Mouse (Mus musculus) hindbrain, embryonic 15.5 days (tissue): ENCODE measurements at regions not wholly inside any gene's neighbourhood (a gene's known extent, or its start where the extent isn't known, plus 50 kb on each side); places are given as distances from the start of the nearest gene placed in this dataset.

Experiments used
- ATAC-seq: fragments of 200-750 bp; cut with Nextera tagmentation; 2 replicates; pipeline ENCODE4 v1.8.0; 2017; ENCODE audit warnings: low read depth, moderate number of reproducible peaks, moderate TSS enrichment; ENCODE audit not compliant: low FRiP score
- H3K27ac ChIP-seq: fragments of 300-500 bp; sonication (generic); replicated peaks from 2 replicates; pipeline ENCODE4 v1.5.1; 2015; ENCODE audit warnings: mild to moderate bottlenecking, inconsistent platforms
- H3K27me3 ChIP-seq: fragments of 300-500 bp; sonication (generic); 2 replicates; pipeline ENCODE4 v1.6.1; 2015; ENCODE audit warnings: control low read depth, inconsistent platforms
- H3K36me3 ChIP-seq: fragments of 300-500 bp; sonication (generic); 2 replicates; pipeline ENCODE4 v1.6.1; 2015; ENCODE audit warnings: control low read depth, inconsistent platforms
- H3K4me1 ChIP-seq: fragments of 300-500 bp; sonication (generic); replicated peaks from 2 replicates; pipeline ENCODE4 v1.6.1; 2015; ENCODE audit warnings: control low read depth, inconsistent platforms
- H3K4me2 ChIP-seq: fragments of 300-500 bp; sonication (generic); 2 replicates; pipeline ENCODE4 v1.6.1; 2015; ENCODE audit warnings: moderate library complexity, mild to moderate bottlenecking, inconsistent platforms
- H3K4me3 ChIP-seq: fragments of 300-500 bp; sonication (generic); 2 replicates; pipeline ENCODE4 v1.5.1; 2015; ENCODE audit warnings: mild to moderate bottlenecking, inconsistent platforms
- H3K9ac ChIP-seq: fragments of 300-500 bp; sonication (generic); 2 replicates; pipeline ENCODE4 v1.6.1; 2015; ENCODE audit warnings: inconsistent platforms
- H3K9me3 ChIP-seq: fragments of 300-500 bp; sonication (generic); 2 replicates; pipeline ENCODE4 v1.6.1; 2016; ENCODE audit warnings: control low read depth, inconsistent platforms
- WGBS: fragments of 180-500 bp; shearing (Covaris S2); methylation state at CpG from one replicate; pipeline ENCODE4 v1.1.7; 2015; 5-methylcytosine and 5-hydroxymethylcytosine counted together

DNA sequence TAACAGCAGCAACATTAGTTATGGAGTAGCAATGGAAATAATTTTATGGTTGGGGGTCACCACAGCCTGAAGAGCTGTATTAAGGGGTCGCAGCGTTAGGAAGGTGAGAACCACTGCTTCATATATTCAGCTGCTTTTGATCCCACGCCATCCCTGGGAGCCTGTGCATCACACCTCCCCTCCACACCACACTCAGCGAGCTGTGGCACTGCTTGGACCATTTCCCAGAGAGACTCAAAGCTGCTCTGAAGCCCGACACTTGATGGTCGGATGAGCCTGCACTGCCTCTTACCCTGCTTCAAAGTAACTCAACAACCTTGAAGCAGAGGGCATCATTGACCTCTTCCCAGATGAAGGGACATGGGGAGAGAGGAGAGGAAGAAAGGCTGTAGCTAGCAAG, 171.3 kb downstream of the Cryba4 start:
- no peak overlapping the region for H3K4me3 ChIP-seq
- WGBS: 75% methylated on average over 6 of the region's 6 CpGs
- H3K9ac ChIP-seq: no peak overlapping the region
- no peaks in the 10 kb centered on the region for H3K36me3 ChIP-seq
- H3K27me3 ChIP-seq: no peaks in the 10 kb centered on the region
- no peak for ATAC-seq
- H3K4me2 ChIP-seq: no peak overlapping the region
- H3K9me3 ChIP-seq: no peaks in the 10 kb centered on the region
- H3K4me1 ChIP-seq: peaks cover 6% of the 10 kb centered on the region
- H3K27ac ChIP-seq: no peak overlapping the region

DNA sequence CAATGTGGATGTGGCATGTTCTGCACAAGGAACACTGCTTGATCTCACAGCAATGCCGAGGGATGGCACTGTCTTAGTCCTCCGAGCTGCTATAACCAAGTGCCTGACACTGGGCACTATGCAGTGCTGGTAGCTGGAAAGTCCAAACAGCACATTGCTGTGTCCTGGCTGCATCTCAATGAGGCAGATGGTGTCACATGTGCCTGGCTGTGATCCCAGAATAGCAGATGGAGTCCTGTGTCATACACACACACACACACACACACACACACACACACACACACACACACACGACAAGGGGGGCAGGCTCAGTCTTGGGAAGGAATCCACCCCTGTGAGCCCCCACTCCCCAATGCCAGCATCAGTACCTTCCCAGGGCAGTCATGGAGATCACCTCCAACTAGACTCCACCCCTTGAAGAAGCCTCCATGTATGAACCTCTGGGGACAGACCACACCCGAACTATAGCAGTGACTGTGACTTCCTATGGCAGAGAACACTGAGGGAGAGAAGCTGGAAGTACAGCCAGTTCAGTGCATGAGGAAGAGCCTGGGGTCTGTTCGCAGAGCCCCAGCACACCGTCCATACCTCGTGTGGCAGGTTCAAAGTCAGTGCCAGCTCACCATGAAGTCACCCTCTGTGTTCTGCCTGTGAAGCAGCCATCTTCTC, 160.3 kb downstream of the Cryba4 start:
- no peaks in the 10 kb centered on the region for H3K9me3 ChIP-seq
- H3K4me1 ChIP-seq: peaks cover 10% of the 10 kb centered on the region
- no peak overlapping the region for H3K27ac ChIP-seq
- no peaks in the 10 kb centered on the region for H3K36me3 ChIP-seq
- no peak overlapping the region for H3K4me2 ChIP-seq
- H3K4me3 ChIP-seq: no peak overlapping the region
- H3K9ac ChIP-seq: no peak overlapping the region
- H3K27me3 ChIP-seq: no peaks in the 10 kb centered on the region
- ATAC-seq: peak; percentile 55; the same call in 1 of the 2 replicates
- WGBS: 66% methylated on average over 7 of the region's 7 CpGs

DNA sequence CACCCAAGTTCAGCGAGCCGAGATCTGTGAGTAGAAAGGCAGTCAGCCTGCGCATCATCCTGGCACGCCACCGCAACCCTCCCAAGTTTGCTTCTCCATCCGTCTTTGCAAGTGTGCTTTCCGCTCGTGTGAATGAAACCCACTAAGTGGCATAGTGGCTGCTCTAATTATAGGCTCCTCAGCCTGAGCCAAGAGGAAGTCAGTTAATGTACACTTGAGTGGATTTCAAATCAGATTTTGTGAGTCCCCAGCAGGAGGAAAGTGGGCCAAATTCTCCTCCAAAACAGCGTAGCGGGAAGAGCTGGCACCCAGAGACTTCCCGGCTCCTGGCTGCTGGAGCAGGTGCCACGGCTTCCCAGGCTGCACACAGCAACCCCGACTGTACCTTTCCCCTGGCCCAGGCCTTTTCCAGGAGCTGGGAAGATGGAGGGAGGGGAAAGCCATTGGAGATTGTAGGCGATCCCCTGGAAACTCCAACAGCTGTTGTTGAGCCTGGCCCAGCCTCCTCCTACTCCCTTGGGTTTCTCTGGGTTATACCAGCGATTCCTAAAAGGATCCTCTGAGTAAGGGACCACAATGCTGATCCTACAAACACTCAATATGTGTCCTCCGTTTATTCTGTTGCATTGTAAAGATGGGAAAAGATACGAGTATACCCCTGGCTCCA, 158.3 kb downstream of the Cryba4 start:
- H3K4me1 ChIP-seq: peaks cover 20% of the 10 kb centered on the region
- ATAC-seq: 0 out of 2 replicates have a peak, but pooled peaks have one; percentile 23
- no peak overlapping the region for H3K9ac ChIP-seq
- H3K27ac ChIP-seq: peak overlapping the region; percentile 54; the same call in 1 of the 2 replicates
- no peak overlapping the region for H3K4me2 ChIP-seq
- no peak overlapping the region for H3K4me3 ChIP-seq
- H3K9me3 ChIP-seq: no peaks in the 10 kb centered on the region
- H3K36me3 ChIP-seq: no peaks in the 10 kb centered on the region
- H3K27me3 ChIP-seq: no peaks in the 10 kb centered on the region
- WGBS: 49% methylated on average over 17 of the region's 17 CpGs

DNA sequence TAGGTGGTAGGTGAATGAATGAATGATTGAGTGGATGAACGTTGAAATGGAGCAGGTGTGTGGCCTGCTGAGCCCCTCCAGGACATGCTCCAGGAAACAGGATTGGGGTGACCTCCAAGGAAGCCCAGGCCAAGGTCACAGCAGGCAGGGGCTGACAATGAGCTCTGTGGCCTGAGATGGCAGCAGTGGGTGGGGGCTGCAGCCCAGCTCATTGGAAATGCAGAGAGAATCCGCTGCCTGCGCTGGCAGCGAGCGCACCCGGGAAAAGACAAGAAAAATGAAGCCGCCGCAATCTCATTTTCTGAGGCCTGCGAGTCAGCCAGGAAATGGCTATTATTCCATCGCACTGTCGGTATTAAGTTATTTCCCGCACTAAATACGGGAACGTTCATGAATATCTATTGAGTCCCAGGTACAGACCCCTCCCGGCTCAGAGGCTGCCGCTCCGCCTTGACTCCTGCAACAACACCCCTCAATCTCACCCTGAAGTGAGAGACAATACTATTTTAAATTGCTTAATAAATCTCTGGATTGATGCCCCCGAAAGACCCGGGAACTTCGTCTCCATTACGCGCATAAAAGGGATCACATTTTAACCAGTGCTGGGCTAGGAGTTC, 153.7 kb downstream of the Cryba4 start:
- H3K4me2 ChIP-seq: peak overlapping the region; percentile 43
- no peak overlapping the region for H3K9ac ChIP-seq

DNA sequence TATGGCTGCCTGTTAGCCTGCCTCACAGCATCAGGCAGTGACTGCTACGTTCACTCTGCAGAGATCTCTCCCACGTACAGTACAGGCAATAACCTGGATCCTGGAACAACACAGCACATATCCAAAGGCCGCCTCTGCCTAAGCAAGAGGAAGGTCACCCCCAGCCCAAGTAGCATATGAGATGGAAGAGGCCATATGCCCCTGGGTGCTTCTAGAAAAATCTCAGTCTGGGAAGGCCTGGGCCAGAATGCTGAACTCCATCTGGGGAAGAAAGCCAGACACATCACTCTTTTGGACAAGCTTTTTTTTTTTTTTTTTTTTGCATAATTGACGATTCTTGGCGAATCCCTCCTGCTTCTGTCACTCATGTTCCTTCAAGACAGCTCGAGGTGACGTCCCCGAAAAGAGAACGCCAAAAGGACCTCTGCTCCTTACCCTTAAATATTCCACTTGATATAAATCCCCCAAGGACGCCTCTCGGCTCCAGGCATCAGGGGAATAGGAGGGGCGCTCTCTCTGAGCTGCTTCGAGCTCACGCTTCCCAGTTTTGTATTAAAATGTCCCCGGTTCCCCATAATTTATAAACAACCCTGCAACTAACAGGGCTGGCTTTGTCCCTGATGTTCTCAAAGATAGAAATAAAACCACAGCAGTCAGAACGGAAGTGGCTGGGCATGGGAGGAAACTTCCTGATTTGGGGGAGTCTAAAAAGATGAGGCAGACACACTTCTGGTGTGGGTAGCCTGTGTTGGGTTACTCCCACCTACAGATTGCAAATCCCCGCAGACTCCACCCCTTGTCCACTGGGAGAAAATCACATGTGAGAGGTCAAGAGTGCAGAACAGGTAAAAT, 150.4 kb downstream of the Cryba4 start:
- H3K36me3 ChIP-seq: no peaks in the 10 kb centered on the region
- no peak overlapping the region for H3K4me2 ChIP-seq
- H3K27ac ChIP-seq: no peak overlapping the region
- no peaks in the 10 kb centered on the region for H3K27me3 ChIP-seq
- H3K4me3 ChIP-seq: no peak overlapping the region
- peaks cover 12% of the 10 kb centered on the region for H3K4me1 ChIP-seq
- 64% methylated on average over 17 of the region's 17 CpGs for WGBS
- H3K9me3 ChIP-seq: no peaks in the 10 kb centered on the region
- ATAC-seq: no peak
- H3K9ac ChIP-seq: no peak overlapping the region

More for the DNA sequence above, 153.7 kb downstream of the Cryba4 start:
- no peaks in the 10 kb centered on the region for H3K36me3 ChIP-seq
- peaks cover 22% of the 10 kb centered on the region for H3K4me1 ChIP-seq
- no peaks in the 10 kb centered on the region for H3K27me3 ChIP-seq
- ATAC-seq: no peak; the same call in 1 of the 2 replicates
- no peak overlapping the region for H3K4me3 ChIP-seq
- WGBS: 19% methylated on average over 22 of the region's 22 CpGs
- peak overlapping the region; percentile 71 for H3K27ac ChIP-seq
- no peaks in the 10 kb centered on the region for H3K9me3 ChIP-seq

DNA sequence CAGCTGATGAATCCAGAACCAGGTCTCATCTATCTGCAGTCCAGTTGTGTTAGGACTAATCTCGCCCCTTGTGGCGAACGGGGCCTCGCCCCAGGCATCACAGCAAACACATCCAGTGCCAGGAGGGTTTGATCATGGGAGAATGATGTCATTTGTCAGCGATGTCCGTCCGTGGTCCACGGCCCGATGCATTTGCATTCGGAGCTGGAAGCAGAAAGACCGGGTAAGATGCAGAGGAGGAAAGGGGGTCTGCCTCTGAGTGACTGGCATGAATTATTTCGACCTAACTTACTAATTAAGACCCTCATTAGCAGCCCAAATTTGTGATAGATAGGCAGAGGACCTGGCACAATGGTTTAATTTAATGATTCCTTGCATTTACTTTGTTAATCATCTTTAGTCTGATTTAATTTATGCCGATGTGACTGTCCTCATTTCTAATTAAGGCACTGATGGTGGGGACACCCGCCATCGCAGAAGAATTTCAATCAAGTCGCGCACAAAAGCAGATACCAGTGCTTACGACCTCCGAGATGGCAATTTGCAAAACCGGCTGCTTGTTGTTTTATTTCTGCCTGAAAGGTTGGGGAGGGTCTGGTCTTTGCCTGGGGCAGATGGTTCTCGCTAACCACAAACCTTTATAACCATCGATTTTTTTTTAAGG, 141.9 kb downstream of the Cryba4 start:
- 0 out of 2 replicates have a peak overlapping the region, but pooled peaks have one; percentile 7 for H3K4me2 ChIP-seq
- H3K4me3 ChIP-seq: no peak overlapping the region
- no peaks in the 10 kb centered on the region for H3K27me3 ChIP-seq
- H3K27ac ChIP-seq: peak overlapping the region; percentile 10; the same call in 1 of the 2 replicates
- H3K4me1 ChIP-seq: peaks cover 8% of the 10 kb centered on the region
- no peaks in the 10 kb centered on the region for H3K36me3 ChIP-seq
- no peak overlapping the region for H3K9ac ChIP-seq
- 23% methylated on average over 22 of the region's 22 CpGs for WGBS
- H3K9me3 ChIP-seq: no peaks in the 10 kb centered on the region
- ATAC-seq: peak; percentile 15; the same call in 1 of the 2 replicates

DNA sequence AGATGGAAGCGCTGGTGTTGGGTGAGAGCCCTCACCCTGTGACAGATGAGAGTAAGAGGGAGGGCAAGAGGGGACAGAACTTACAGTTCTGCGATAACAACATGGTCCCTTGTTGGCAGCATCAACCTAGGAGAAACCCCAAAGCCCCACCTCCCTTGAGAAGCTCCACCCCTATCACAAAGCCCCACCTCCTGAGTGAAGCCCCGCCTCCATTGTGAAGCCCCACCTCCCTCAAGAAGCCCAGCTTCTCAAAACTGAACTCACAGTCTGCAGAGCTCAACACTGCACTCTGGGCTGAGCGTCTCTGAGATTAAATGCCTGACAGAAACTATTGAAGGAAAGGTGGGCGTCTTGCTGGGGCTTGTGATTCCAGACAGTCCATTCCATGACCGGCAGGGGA, 131.6 kb downstream of the Cryba4 start:
- Histone ChIP-seq H3K36me3 (no peaks in the 10 kb centered on the region), H3K4me2 (no peak overlapping the region), H3K4me3 (no peak overlapping the region), H3K9me3 (no peaks in the 10 kb centered on the region), H3K9ac (no peak overlapping the region), H3K27ac (no peak overlapping the region), H3K4me1 (peaks cover 23% of the 10 kb centered on the region), H3K27me3 (0 out of 2 replicates have a peak, but pooled peaks cover 3% of the 10 kb centered on the region)
- 70% methylated on average over 6 of the region's 6 CpGs for WGBS
- 0 out of 2 replicates have a peak, but pooled peaks have one; percentile 19 for ATAC-seq

DNA sequence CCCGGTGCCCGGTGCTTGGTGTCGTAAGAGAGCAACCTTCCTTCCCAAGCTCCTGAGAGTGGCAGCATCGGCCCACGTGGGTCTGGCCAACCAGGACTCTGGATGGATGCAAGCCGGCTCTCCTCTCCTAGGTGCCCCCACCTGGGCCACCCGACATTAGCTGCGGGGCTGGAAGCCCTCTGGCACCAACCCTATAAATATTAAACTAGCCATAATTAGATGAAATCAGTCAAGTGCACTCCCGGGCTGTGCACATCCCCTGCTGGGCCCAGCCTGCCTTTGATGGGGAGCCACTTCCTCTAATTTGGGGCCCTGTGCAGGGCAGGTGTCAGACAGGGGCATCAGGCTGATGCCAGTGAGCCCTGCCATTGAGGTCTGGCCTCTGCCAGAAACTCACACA, 130.8 kb downstream of the Cryba4 start:
- 0 out of 2 replicates have a peak, but pooled peaks have one; percentile 25 for ATAC-seq
- Histone ChIP-seq H3K27me3 (0 out of 2 replicates have a peak, but pooled peaks cover 3% of the 10 kb centered on the region), H3K36me3 (no peaks in the 10 kb centered on the region), H3K27ac (no peak overlapping the region), H3K4me1 (peaks cover 23% of the 10 kb centered on the region), H3K9me3 (no peaks in the 10 kb centered on the region), H3K4me3 (no peak overlapping the region), H3K9ac (no peak overlapping the region), H3K4me2 (no peak overlapping the region)
- WGBS: 24% methylated on average over 9 of the region's 9 CpGs

DNA sequence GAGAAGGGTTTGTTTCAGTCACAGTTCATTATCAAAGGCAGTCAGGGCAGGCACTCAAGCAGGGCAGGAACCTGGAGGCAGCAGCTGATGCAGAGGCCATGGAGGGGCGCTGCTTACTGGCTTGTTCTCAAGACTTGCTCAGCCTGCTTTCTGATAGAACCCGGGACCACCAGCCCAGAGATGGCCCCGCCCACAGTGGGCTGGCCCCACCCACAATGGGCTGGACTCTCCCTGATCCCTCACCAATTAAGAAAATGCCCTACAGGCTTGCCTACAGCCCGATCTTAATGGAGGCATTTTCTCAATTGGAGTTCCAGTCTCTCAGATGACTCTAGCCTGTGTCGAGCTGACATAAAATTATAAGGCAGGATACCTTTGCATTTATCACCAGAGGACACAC, 129.7 kb downstream of the Cryba4 start:
- ATAC-seq: no peak
- H3K27ac ChIP-seq: no peak overlapping the region
- WGBS: 14% methylated on average over 5 of the region's 5 CpGs

DNA sequence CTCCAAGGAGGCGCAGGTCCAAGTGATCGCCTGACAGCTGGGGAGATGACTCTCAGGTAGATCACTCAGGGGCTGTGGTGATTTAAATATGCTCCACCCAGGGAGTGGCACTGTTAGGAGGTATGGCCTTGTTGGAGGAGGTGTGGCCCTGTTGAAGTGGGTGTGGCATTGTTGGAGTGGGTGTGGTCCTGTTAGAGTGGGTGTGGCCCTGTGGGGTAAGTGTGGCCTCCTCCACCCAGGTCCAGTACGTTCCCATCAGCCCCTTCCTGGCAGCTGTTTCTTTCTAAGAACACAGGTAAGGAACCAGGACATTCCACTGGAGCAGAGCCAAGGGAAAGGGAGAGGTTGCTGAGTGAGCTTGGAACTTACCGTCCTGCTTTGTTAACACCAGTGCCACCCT, 125.1 kb downstream of the Cryba4 start:
- Histone ChIP-seq H3K4me3 (no peak overlapping the region), H3K27me3 (0 out of 2 replicates have a peak, but pooled peaks cover 3% of the 10 kb centered on the region), H3K9ac (no peak overlapping the region), H3K27ac (no peak overlapping the region), H3K36me3 (no peaks in the 10 kb centered on the region), H3K9me3 (no peaks in the 10 kb centered on the region), H3K4me2 (no peak overlapping the region), H3K4me1 (peaks cover 6% of the 10 kb centered on the region; the same call in 1 of the 2 replicates)
- 86% methylated on average over 4 of the region's 4 CpGs for WGBS
- no peak for ATAC-seq

More for the DNA sequence above, 129.7 kb downstream of the Cryba4 start:
- Histone ChIP-seq H3K4me2 (no peak overlapping the region), H3K36me3 (no peaks in the 10 kb centered on the region), H3K9me3 (no peaks in the 10 kb centered on the region), H3K9ac (no peak overlapping the region), H3K4me3 (no peak overlapping the region), H3K4me1 (peaks cover 23% of the 10 kb centered on the region), H3K27me3 (0 out of 2 replicates have a peak, but pooled peaks cover 3% of the 10 kb centered on the region)

DNA sequence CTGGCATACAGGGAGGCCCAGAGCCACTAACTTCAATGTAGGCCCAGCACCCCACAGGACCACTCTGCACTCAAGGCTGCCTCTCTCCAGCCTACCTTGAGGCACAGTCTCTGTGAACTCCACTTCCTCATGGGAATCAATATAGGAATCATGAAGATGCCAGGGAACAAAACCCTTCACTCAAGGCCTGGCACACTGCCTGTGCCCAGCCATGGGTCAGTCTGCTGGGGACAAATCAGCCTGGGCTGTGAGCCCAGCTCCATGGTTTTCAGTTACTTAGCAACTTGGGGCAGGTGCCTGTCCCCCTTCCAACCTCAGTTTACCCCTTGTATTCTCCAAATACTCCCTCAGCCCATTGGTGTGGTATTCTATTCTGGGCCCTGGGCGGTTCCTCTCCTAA, 119.6 kb downstream of the Cryba4 start:
- Histone ChIP-seq H3K9ac (no peak overlapping the region), H3K9me3 (no peaks in the 10 kb centered on the region), H3K27me3 (no peaks in the 10 kb centered on the region), H3K36me3 (no peaks in the 10 kb centered on the region), H3K4me2 (no peak overlapping the region), H3K27ac (no peak overlapping the region), H3K4me3 (no peak overlapping the region), H3K4me1 (peaks cover 30% of the 10 kb centered on the region)
- ATAC-seq: peak; percentile 39; the same call in 1 of the 2 replicates
- WGBS: 84% methylated on average over 1 of the region's 1 CpGs
